Mouse (Mus musculus) erythroblast, embryonic 14.5 days (primary cell): ENCODE data around the gene Zg16.

ENCODE experiments used
- GATA1 ChIP-seq: IDR thresholded peaks from 2 replicates; pipeline ENCODE4 v1.6.1; 2012; ENCODE audit warnings: low read length, inconsistent platforms, mixed read lengths
- TAL1 ChIP-seq: IDR thresholded peaks from 3 replicates; pipeline ENCODE4 v1.6.1; 2012; ENCODE audit warnings: low read length, inconsistent platforms, mixed read lengths

GRCm38 (mm10) chr7:127102148-127102547, 15.0 kb upstream of the Zg16 start:
- no peak for TF ChIP-seq GATA1
- no peak for TF ChIP-seq TAL1
